Mouse (Mus musculus) kidney, adult 9 months (tissue): Measurements from ENCODE around the gene Surf4.
A peak's percentile ranks its signal among the peaks of the same experiment; 100 is the strongest.

Experiments used
- DNase-seq: peaks from one replicate; pipeline ENCODE4 v3.0.0; 2022

Gene Surf4

DNA sequence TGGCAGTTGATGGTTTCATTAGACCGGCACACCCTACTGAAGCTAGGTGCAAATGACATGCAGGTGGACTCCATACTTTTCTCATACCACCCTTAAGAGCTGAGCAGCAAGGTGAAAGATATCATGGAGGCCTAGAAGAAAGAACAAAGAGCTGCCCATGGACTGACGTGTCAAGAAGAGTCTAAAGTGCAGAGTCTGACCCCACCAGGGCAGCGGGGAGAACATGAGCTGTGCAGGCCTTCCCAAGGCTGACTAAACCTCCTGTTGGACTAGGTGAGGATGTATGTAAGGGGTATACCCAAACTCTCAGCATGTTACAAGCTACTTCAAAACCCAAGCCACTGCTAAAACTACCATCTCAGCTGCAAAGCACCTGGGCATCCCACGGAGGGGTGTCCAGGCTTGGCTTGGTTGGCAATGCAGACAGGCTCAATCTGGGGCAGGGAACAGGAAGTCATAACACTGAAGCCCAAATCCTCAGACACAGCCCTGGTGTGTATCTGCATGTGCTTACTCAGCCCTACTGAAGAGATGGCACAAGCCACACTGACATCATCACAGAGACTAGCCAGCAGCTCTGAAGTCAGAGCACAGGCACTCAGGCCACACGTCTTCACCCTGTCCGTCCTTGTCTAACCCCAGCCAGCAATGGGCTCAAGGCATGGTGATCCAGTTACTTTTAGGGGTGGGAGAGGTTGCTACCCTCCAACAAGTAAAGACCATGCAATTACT, 5.8 kb downstream of the Surf4 start:
- DNase-seq = peak; percentile 57

GRCm38 (mm10) chr2:26921784-26922183, 11.9 kb downstream of the Surf4 start:
- DNase-seq = peak; percentile 66

- DNase-seq = peak; percentile 86
Observed at GRCm38 (mm10) chr2:26920190-26920855, 13.4 kb downstream of the Surf4 start.

DNA sequence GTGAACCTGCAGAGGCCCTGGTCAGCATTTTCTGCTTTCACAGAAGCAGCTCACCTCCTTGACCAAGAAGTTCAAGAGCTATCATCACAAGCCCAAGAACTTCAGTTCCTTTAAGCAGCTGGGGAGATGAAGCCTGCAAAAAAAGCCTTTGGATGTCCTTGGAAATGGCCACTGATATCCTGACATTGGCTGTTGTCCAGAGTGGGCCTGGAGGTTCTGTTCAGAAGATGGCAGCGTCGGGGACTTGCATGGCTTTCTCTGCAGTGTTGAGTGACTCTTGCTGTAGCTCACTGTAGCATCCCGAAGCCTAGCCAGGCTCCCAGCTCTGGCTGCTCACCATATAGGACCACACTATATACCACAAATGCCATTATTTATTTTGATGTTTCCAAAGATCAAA, 14.0 kb downstream of the Surf4 start:
- no peak for DNase-seq

- no peak for DNase-seq
Observed at GRCm38 (mm10) chr2:26916738-26917137, 17.0 kb downstream of the Surf4 start.

GRCm38 (mm10) chr2:26915927-26916728, 17.6 kb downstream of the Surf4 start, which contains the start of the genes Surf2 and Surf1:
Surf2 (plus strand) TSS chr2:26916367.
Surf1 (minus strand) TSS chr2:26916530.
- peak; percentile 85 for DNase-seq

DNA sequence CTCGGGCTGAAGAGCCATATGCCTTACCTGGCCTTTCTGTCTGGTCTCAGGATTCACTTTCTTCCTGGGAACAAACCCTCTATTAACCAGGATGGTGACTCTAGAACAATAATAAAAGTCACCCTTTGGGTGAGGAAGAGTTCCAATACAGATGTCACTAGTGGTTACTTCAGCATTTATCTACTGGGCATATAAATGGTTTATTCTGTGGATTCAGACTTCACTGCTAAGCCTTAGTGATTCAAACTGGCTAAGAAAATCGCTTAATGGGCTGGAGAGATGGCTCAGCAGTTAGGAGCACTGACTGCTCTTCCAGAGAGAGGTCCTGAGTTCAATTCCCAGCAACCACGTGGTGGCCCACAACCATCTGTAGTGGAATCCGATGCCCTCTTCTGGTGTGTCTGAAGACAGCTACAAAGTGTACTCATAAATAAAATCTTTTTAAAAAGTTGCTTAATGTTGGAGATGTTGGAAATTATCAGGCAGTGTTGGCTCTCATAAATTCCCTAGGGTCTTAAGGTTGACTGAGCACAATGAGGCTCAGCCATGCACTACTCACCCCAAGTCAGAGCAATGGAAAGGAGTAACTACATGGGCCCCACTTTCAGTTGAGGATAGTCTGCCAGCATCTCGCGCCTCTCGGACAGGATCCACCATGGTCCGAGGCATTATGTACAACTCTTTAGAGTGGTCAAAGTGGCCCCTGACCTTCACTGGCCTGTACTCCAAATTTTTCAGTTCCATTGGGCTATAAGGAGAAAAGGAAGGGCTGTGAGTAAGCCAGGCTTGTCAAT, 19.4 kb downstream of the Surf4 start:
- DNase-seq = no peak

- no peak for DNase-seq
Observed at GRCm38 (mm10) chr2:26913416-26914147, 20.1 kb downstream of the Surf4 start.

DNA sequence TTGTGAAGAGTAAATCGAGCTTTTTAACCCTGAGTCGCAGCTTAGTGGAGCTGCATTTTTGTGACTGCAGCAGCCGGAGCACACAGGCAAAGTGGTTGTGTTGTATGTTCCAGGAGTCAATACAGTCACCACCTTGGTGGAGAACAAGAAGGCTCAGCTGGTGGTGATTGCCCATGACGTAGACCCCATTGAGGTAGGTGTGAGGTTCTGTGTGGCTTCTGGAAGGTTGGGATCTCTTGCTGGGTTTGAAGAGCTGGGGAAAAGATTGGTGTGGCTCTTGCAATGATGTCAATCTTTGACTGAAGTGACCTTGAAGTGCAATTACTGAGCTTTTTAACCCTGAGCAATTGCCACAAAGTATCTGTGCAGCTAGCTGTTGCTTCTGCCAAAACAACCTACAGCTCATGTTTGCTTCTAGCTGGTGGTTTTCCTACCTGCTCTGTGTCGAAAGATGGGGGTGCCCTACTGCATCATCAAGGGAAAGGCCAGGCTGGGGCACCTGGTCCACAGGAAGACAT, 21.4 kb downstream of the Surf4 start:
- DNase-seq = no peak

GRCm38 (mm10) chr2:26910994-26911765, 22.5 kb downstream of the Surf4 start:
- no peak for DNase-seq

GRCm38 (mm10) chr2:26910124-26910993, 23.4 kb downstream of the Surf4 start, which contains the start of the genes Med22 and Rpl7a:
Med22 (minus strand) TSS chr2:26910677.
Rpl7a (plus strand) TSS chr2:26910764.
- peak; percentile 99 for DNase-seq

- no peak for DNase-seq
Observed at GRCm38 (mm10) chr2:26909387-26909784, 24.3 kb downstream of the Surf4 start.

DNA sequence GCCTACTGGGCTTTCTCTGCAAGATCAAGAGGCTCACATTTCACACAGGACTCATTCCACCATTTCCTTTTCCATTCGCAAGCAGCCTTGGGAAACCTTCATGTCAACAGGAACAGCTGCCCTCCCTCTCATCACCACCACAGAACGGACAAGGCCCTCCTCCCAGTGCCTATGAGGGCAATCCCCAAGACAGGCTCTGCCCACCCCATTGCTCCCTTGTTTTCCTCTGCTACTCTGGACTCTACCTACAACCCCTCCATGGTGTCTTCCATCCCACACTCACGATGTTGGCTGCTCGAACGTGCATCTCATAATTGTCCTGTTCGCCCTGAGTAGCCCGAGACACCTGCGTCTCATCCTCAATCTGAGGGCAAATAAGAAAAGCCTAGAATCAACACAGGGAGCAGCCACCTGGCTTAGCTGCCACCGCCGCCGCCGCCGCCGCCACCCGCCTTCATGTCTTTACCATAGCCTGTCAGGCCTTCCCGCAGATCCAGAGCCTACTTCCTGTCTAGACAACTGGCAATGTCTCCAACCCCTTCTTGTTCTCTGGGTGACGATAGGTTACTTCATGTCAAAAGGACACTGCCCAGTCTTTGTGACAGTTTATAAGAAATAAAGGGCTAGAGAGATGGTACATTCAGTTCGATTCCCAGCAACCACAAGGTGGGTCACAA, 24.9 kb downstream of the Surf4 start:
- DNase-seq = peak; percentile 15

DNA sequence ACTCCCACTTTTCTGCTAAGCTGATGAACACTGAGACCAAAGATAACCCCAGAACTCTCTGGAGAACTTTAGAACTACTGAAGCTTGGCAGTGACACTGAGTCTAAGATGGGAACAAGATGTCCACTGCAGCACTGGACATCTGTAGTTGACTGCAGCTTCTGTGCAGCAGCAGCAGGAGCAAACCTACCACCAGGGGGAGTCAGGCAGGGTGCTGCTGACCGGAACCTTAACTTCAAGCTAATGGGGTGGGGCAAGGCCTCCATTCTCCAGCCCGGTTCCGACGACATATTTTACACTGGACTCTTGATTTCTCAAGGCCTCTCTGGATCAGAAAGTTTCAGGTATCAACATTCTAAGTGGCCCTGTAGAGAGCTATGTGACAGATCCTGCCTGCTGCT, 26.6 kb downstream of the Surf4 start:
- DNase-seq = peak; percentile 67

GRCm38 (mm10) chr2:26906431-26906830, 27.3 kb downstream of the Surf4 start:
- DNase-seq = no peak

DNA sequence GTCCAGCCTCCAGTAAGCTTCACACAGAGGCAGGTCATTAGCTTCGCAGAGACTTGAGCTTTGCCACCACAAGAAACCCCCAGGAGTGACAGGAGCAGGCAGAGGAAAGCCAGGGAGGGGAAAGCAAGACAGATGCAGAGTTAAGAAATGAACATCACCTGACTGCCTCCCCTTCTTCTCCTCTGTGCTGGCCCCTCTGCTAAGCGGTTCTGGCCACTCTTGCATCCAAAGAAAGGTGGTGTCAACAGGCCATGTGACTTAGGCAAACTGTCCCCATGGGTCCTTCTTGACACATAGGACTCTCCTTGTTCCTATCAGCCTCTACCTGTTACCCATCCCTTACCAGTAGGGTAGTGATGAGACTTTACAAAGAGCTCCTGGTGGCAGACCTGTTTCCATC, 27.8 kb downstream of the Surf4 start:
- no peak for DNase-seq

DNA sequence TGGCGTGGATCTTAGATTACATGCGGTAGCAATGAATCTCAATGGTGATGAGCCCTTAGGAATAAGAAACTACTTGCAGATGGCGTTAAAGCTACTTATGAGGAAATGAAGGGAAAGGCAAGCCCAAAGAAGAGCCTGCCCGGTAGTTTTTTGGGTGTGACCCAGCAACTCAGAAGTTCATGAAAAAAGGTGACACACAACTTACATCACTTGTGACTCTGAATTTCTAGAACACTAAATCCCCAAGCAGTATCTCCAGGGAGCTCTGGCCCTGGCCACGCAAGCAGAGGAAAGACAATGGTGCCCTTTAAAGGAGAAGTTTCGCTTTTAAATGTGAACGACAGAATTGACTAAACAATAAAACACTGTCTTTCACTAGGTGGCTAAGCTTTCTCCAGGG, 30.4 kb downstream of the Surf4 start:
- DNase-seq = no peak

DNA sequence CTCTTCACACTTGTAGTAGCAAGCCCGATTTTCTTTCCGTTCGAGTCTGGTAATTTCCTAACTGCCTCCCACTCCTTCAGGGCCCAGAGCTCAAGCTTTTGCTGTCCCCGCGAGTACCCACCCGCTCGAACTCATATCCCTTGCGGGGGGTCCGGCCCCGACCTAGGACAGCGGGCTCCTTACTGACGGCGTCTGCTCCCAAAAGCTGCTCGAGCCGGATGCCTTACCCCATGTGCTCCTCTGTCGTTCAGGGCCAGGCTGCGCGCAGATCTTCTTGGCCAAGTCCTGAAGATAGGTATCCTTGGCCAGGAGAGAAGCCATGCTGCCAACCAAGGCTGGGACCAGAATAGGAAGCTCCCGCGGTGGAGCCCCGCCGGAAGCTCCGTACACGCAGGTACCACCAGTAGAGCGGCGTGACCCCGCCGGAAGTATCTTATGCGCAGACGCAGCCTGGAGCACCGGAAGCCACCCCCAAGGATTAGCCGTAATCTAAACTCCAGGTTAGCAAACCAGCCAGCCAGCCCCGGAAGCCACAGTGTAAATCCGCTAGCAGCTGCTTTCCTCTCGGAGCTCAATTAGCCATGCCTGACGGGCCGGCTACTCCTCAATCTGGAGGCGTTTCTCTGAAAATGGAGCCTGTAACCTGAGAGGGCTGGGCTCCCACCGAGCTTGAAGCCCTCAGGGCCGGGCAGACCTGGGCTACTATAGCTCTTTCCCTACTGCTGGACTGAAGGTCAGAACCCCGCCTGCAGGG, 31.1 kb downstream of the Surf4 start, which contains the start of gene Surf6:
Surf6 (minus strand) TSS at position 413 of the 754 bp plus-strand sequence.
- peak; percentile 98 for DNase-seq
